Comparison of ENCODE assay signal across 8 mouse cellular contexts in the genomic region with DNA sequence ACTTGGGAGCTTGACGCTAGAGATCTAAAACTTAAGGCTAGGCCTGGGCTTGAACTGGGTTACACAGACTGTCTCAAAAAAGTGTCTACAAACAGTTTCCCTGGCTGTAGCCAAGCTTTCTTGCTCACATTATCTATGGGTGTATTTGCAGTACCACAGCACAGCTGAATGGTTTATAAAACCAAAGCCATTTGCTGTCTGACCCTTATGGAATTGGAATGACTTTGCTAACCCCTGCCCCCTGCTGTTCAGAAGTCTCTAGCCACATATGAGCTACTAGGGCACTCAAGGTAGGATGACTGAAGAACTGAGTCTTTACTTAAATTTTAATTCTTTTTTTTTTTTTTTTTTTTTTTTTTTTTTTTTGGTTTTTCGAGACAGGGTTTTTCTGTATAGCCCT. TPM values are rescaled to one million over a fixed set of nuclear protein-coding genes. Genes with fewer than 3 reads are reported as not detected.
DNase-seq lines count a peak whose midpoint lies in the region; ATAC-seq and TF ChIP-seq lines count a peak whose summit lies in the region.

No protein-coding gene starts in this region.

- TF ChIP-seq CTCF in liver, postnatal 0 days (IDR thresholded peaks at IDR 0.05; ENCODE audit: low read depth): peak; percentile 69

- H3K36me3 ChIP-seq in liver, embryonic 12.5 days: no peaks in the 10 kb centered on the region
- no peaks in the 10 kb centered on the region for H3K36me3 ChIP-seq in liver, postnatal 0 days (replicated peaks; ENCODE audit: insufficient read depth, low read length)

- H3K4me2 ChIP-seq in liver, embryonic 12.5 days: no peak overlapping the region
- no peak overlapping the region for H3K4me2 ChIP-seq in liver, postnatal 0 days (ENCODE audit: low read depth, low read length)

- intact Hi-C loops in gastrocnemius, postnatal 14 days (cut with DNase I; ENCODE audit: low total_unique reads): no loop called here

- DNase-seq in liver (peak; percentile 56), ZHBTc4 (ENCODE audit: low read depth, low spot score) (peak; percentile 56)
- DNase-seq in gastrocnemius, postnatal 14 days: peak; percentile 41
- DNase-seq in liver, postnatal 0 days: peak; percentile 60
- DNase-seq in thymus, postnatal 25 days: peak; percentile 54
- no peak for DNase-seq in cerebellum, adult 9-10 months

- no peak overlapping the region for H3K27ac ChIP-seq in liver, embryonic 12.5 days
- H3K27ac ChIP-seq in liver, postnatal 0 days (ENCODE audit: low read depth): no peak overlapping the region

- no peak overlapping the region for H3K4me3 ChIP-seq in liver, embryonic 12.5 days
- no peak overlapping the region for H3K4me3 ChIP-seq in liver, postnatal 0 days (ENCODE audit: low read depth, low read length)

- no peak for TF ChIP-seq EP300 in liver, postnatal 0 days (IDR thresholded peaks at IDR 0.05; ENCODE audit: low read depth)

- ATAC-seq in liver, embryonic 12.5 days: no peak
- ATAC-seq in liver, postnatal 0 days: no peak
- ATAC-seq in activated CD4-positive, CD25-positive, alpha-beta regulatory T cell, adult 4 months: no peak

- WGBS in liver, embryonic 12.5 days (ENCODE audit: insufficient replicate concordance): 96% methylated on average over 1 of the region's 2 CpGs
- 93% methylated on average over 1 of the region's 2 CpGs for WGBS in liver, postnatal 0 days (ENCODE audit: insufficient replicate concordance)

- H3K27me3 ChIP-seq in liver, embryonic 12.5 days (replicated peaks): no peaks in the 10 kb centered on the region
- no peaks in the 10 kb centered on the region for H3K27me3 ChIP-seq in liver, postnatal 0 days (ENCODE audit: insufficient read depth, low read length)

- peaks cover 49% of the 10 kb centered on the region for H3K4me1 ChIP-seq in liver, embryonic 12.5 days
- peaks cover 35% of the 10 kb centered on the region for H3K4me1 ChIP-seq in liver, postnatal 0 days (ENCODE audit: insufficient read depth)

- no peak overlapping the region for H3K9ac ChIP-seq in liver, embryonic 12.5 days
- H3K9ac ChIP-seq in liver, postnatal 0 days (replicated peaks): no peak overlapping the region

- no peaks in the 10 kb centered on the region for H3K9me3 ChIP-seq in liver, embryonic 12.5 days (replicated peaks)
- H3K9me3 ChIP-seq in liver, postnatal 0 days (ENCODE audit: low read length): no peaks in the 10 kb centered on the region

RNA-seq across cellular contexts. Expression of gene Zfp609, which starts 2.0 kb away (rescaled TPM):
- polyA plus RNA-seq in liver, embryonic 12.5 days (2016; fragmentation: Nextera tagmentation; extraction: Ambion mirVana): 3.3 and 3.8 TPM in 2 replicates
- 10 to 100 TPM; 15.8 to 18.8 TPM for total RNA-seq in gastrocnemius, postnatal 14 days (2021)
- 2.0 and 2.8 TPM in 2 replicates for polyA plus RNA-seq in liver, postnatal 0 days (2015; fragmentation: Nextera tagmentation; extraction: Ambion mirVana)
- 1 to 10 TPM; 1.8 to 2.3 TPM for polyA plus RNA-seq in activated CD4-positive, CD25-positive, alpha-beta regulatory T cell, adult 4 months (2017; shearing (Covaris generic))
